ENCODE assay signal across 8 mouse cellular contexts in genomic region chr4:118543158-118543530, GRCm38 (mm10). TPM values are rescaled to one million over a fixed set of nuclear protein-coding genes. Genes with fewer than 3 reads are reported as not detected.
A peak's percentile ranks its signal among the peaks of the same experiment; 100 is the strongest.
DNase-seq lines count a peak whose midpoint lies in the region; ATAC-seq and TF ChIP-seq lines count a peak whose summit lies in the region.

No protein-coding gene starts in this region.

- H3K9ac ChIP-seq in forebrain, embryonic 16.5 days (replicated peaks; ENCODE audit: low read depth, low read length): no peak overlapping the region

- no peak for ATAC-seq in forebrain, embryonic 16.5 days

- H3K4me3 ChIP-seq in forebrain, embryonic 16.5 days (replicated peaks; ENCODE audit: low read length): peak overlapping the region; percentile 24
- peak overlapping the region; percentile 57 for H3K4me3 ChIP-seq in kidney, adult 2 months (ENCODE audit: insufficient read depth, low read depth, low read length)

- H3K9me3 ChIP-seq in forebrain, embryonic 16.5 days (ENCODE audit: control insufficient read depth, low read length): no peaks in the 10 kb centered on the region

- peaks cover 6% of the 10 kb centered on the region for H3K4me1 ChIP-seq in forebrain, embryonic 16.5 days (replicated peaks; ENCODE audit: control insufficient read depth, insufficient read depth, low read length)
- peaks cover 13% of the 10 kb centered on the region; the same call in 1 of the 2 replicates for H3K4me1 ChIP-seq in kidney, adult 2 months (ENCODE audit: control insufficient read depth, insufficient read depth, low read length)

- no peak overlapping the region for H3K27ac ChIP-seq in forebrain, embryonic 16.5 days (ENCODE audit: low read length)
- H3K27ac ChIP-seq in kidney, adult 2 months (ENCODE audit: insufficient read depth, low read depth, low read length): peak overlapping the region; percentile 93

- peak; percentile 19 for DNase-seq in ovary, postnatal 36 days (ENCODE audit: low spot score)
- no peak for DNase-seq in ovary, postnatal 10 days (ENCODE audit: low spot score)
- peak; percentile 86 for DNase-seq in kidney, adult 2 months
- peak; percentile 63 to 77 for DNase-seq in lung, adult 18-20 months
- DNase-seq in right cerebral cortex, postnatal 36 days (ENCODE audit: low spot score in 2 of 2): peak; percentile 45 to 63
- no peak for DNase-seq in spleen, postnatal 36 days (ENCODE audit: low spot score in 2 of 2)
- DNase-seq in cerebellum, adult 8-10 months: no peak

- no peaks in the 10 kb centered on the region for H3K36me3 ChIP-seq in forebrain, embryonic 16.5 days (ENCODE audit: control insufficient read depth, insufficient read depth)
- H3K36me3 ChIP-seq in kidney, adult 2 months (ENCODE audit: control insufficient read depth, insufficient read depth, low read length): no peaks in the 10 kb centered on the region

- peak overlapping the region; percentile 46 for H3K4me2 ChIP-seq in forebrain, embryonic 16.5 days (ENCODE audit: low read length)

- no peak for TF ChIP-seq POLR2A in kidney, adult 2 months (IDR thresholded peaks at IDR 0.05; ENCODE audit: low read depth, low read length)

- no peaks in the 10 kb centered on the region for H3K27me3 ChIP-seq in forebrain, embryonic 16.5 days (replicated peaks; ENCODE audit: control insufficient read depth, insufficient read depth, low read length)
- H3K27me3 ChIP-seq in kidney, adult 2 months (replicated peaks; ENCODE audit: control insufficient read depth, insufficient read depth, low read length): no peaks in the 10 kb centered on the region

- WGBS in forebrain, embryonic 16.5 days: 21% methylated on average over 13 of the region's 13 CpGs
- WGBS in kidney, adult 2 months: 8% methylated on average over 13 of the region's 13 CpGs

- TF ChIP-seq CTCF in kidney, adult 2 months (conservative IDR thresholded peaks at IDR 0.05; ENCODE audit: insufficient read depth, insufficient read length, low read depth, low read length): no peak

RNA-seq across cellular contexts. Expression of gene Tmem125, which starts 0.7 kb away (rescaled TPM):
- 0.21 TPM in 1 of 2 replicates, not detected in the other for polyA plus RNA-seq in forebrain, embryonic 16.5 days (2015; fragmentation: Nextera tagmentation; extraction: Ambion mirVana)
- 30.3 and 44.7 TPM in 2 replicates for polyA plus RNA-seq in kidney, adult 2 months (2012; rRNA removed)

RNA-seq across cellular contexts. Expression of gene 2610528J11Rik, which starts 16.3 kb away (rescaled TPM):
- 0.26 TPM in 1 of 2 replicates, not detected in the other for polyA plus RNA-seq in forebrain, embryonic 16.5 days (2015; fragmentation: Nextera tagmentation; extraction: Ambion mirVana)
- polyA plus RNA-seq in kidney, adult 2 months (2012; rRNA removed): 166 and 182 TPM in 2 replicates

RNA-seq across cellular contexts. Expression of gene Tie1, which starts 53.3 kb away (rescaled TPM):
- polyA plus RNA-seq in forebrain, embryonic 16.5 days (2015; fragmentation: Nextera tagmentation; extraction: Ambion mirVana): 12.7 and 14.1 TPM in 2 replicates
- polyA plus RNA-seq in kidney, adult 2 months (2012; rRNA removed): 44.5 and 51.8 TPM in 2 replicates

Comparison
In these comparisons a context has a peak if more than half of its experiments do, and no peak if none do; other contexts are left out.
1. DNase-seq: peak in ovary, postnatal 36 days (single experiment), kidney, adult 2 months (single experiment), lung, adult 18-20 months (2 of 2) and right cerebral cortex, postnatal 36 days (2 of 2); none in ovary, postnatal 10 days (single experiment), spleen, postnatal 36 days (0 of 2) and cerebellum, adult 8-10 months (single experiment).
2. RNA of gene Tmem125, which starts 0.7 kb away (polyA plus RNA-seq): 30.3 to 44.7 TPM in kidney, adult 2 months; 0.21 TPM in forebrain, embryonic 16.5 days; every median in the first group is over 10 times any median in the second.
3. RNA of gene 2610528J11Rik, which starts 16.3 kb away (polyA plus RNA-seq): 166 to 182 TPM in kidney, adult 2 months; 0.26 TPM in forebrain, embryonic 16.5 days; every median in the first group is over 100 times any median in the second.